Mouse (Mus musculus) heart, adult 10 weeks (tissue): ENCODE data around the gene Dpf1. TPM values are rescaled to one million over a fixed set of nuclear protein-coding genes. Genes with fewer than 3 reads are reported as not detected.

Source experiments
- polyA plus RNA-seq: library from polyadenylated mRNA; stranded (reverse); fragments of 350-450 nt; fragmentation: Illumina TruSeq; extraction: RNeasy Lipid Tissue Mini Kit (QIAGEN cat#74804); gene quantifications from one replicate; pipeline ENCODE4 v1.2.3, GENCODE M21; 2014; ENCODE audit warnings: low read depth, low replicate concordance

The Dpf1 gene
- polyA plus RNA-seq = 0.47 TPM

DNA sequence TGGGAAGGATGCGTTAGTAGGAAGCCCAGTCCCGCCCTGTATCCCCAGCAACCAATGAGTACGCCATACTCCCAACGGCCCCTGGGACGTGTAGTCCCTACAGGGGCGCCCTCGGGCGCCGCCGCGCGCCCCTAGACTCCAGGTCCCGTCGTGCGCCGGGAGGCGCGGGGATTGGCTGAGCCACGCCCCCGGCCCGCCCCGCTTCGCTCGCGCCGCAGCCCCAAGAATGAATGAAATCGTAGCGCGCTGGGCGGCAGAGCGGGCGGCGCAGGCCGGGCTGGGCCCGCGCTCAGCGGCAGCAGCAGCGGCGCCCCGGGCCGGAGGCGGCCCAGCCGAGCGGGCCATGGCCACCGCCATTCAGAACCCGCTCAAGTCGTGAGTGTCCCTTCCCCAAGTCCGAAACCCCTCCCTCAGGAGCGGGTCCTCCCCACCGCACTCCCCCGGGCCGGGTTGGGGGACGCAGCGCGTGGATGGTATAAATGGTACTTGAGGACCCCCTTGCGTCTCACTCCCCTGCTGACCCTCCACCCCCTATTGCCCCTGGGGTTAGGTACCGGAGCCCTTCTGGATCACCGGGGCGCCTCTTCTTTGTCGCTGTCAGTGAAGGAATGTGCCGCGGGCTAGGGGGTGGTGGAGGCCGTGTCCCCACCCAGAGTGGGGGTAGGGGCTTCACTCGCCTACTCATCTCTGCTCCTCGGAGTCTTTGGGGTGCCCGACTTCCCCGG lies at the start of gene Dpf1:
Gene Dpf1, plus strand, starts transcription at position 214 of the 725 bp plus-strand sequence.

DNA sequence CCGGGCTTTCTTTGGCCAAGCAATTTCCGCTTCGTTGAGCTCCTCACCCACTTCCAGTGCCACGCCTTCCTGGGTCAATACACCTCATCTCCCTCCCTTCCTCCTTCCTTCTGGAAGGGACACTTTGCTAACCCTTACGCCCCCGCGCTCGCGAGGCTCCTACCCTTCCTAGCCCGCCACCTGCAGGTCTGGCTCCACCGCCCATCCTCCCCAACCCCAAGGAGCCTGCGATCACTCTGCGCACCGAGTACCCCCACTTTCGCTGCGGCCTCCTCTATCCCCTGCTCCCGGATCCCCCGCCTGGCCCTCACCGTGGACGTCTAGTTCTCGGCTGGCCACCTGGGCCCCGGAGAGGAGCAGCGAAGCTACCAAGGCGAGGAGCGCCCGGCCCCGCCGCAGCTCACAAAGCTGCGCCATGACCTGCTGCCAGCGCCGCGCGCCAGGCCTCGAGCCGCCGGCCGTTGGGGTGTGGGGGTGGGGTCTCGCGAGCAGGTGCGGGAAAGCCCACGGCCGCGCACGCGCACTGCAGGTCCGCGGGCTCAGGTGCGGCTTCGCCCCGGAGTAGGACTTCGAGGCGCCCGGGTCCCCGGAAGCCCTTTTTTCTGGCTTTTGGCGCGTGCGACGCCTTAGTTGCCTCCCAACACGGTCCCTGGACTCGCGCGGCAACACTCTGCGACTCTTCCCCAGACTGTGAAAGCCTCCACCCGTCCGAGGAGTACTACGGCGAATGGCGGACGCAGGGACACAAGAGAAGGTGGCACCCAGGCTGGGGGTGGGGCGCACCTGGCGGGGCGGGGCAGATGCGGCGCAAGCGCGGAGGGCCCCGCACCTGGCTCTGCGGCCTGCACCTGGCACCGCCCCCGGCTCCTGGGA lies 22.3 kb upstream of the Dpf1 start, which contains the start of gene Spint2:
Gene Spint2, minus strand, starts transcription at position 712 of the 873 bp plus-strand sequence.

DNA sequence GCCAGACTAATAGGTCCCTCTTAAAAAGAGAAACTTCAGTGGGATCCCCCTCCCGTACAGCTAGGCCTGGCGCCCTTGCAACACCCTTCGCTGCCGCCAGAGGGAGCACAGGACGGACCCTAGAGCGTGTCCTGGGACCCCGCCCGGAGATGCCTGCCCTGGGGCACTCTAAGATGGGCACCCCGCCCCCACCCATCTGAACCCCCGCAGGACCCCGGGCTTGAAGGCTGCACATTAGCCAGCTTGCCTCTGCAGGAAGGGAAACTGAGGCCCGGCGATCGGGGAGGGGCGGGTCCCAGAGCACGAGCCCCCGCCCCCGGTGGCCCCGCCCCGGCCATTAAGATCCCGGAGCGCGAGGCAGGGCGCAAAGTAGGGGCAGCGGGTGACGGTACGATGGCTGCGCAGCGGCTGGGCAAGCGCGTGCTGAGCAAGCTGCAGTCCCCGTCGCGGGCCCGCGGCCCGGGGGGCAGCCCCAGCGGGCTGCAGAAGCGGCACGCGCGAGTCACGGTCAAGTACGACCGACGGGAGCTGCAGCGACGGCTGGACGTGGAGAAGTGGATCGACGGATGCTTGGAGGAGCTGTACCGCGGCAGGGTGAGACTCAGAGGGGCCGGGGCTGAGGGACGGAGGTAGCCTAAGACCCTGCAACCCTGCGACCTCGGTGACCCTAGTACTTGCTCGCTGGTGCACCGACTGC lies 14.7 kb upstream of the Dpf1 start, which contains the start of gene Ppp1r14a:
Gene Ppp1r14a, plus strand, starts transcription at position 367 of the 697 bp plus-strand sequence.

Other genes starting within 250 kb of the Dpf1 start
- 0.05 TPM for gene Ryr1, start 178.8 kb upstream of the Dpf1 start, polyA plus RNA-seq
- 1.8 TPM for gene Rasgrp4, start 169.1 kb upstream of the Dpf1 start, polyA plus RNA-seq
- gene Fam98c, start 147.7 kb upstream of the Dpf1 start, polyA plus RNA-seq = 18.9 TPM
- gene Ggn, start 133.7 kb upstream of the Dpf1 start, polyA plus RNA-seq = not detected
- 1.6 TPM for gene Spred3, start 133.5 kb upstream of the Dpf1 start, polyA plus RNA-seq
- 131 TPM for gene Psmd8, start 123.2 kb upstream of the Dpf1 start, polyA plus RNA-seq
- 0.50 TPM for gene Catsperg1, start 89.9 kb upstream of the Dpf1 start, polyA plus RNA-seq
- gene Kcnk6, start 71.4 kb upstream of the Dpf1 start, polyA plus RNA-seq = 3.4 TPM
- 70.6 TPM for gene Yif1b, start 65.6 kb upstream of the Dpf1 start, polyA plus RNA-seq
- 3.1 TPM for gene 2200002D01Rik, start 55.5 kb upstream of the Dpf1 start, polyA plus RNA-seq
- gene Spint2, start 22.0 kb upstream of the Dpf1 start, polyA plus RNA-seq = 34.7 TPM
- gene Ppp1r14a, start 14.6 kb upstream of the Dpf1 start, polyA plus RNA-seq = 10.0 TPM
- gene Sipa1l3, start 214.7 kb downstream of the Dpf1 start, polyA plus RNA-seq = 5.6 TPM